Mouse (Mus musculus): ENCODE measurements around the gene Psmb6.
"Not testable (repeated sequence)": the region's sequence is repeated elsewhere in the genome, so short reads cannot be mapped to it uniquely, and the experiment has no call there.

The Psmb6 gene

DNA sequence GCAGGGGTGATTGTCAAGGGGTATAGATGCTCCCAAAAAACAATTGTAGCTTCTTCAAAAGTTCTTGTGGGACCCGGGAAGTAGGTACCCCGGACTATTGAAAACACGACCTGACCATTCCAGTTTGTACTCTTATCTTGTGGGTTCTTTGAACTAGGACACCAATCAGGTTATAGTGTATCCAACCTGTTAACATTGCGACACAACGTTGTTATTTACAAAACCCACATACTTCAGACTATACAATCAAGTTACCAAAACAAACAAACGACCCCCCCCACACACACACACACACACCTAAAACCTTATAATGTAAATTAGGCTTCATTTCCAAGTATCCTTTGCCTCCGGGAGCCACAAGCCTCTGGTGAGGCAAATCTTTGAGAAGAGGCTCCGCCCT is 385 bp upstream of the Psmb6 start:
- no peak for DNase-seq

DNA sequence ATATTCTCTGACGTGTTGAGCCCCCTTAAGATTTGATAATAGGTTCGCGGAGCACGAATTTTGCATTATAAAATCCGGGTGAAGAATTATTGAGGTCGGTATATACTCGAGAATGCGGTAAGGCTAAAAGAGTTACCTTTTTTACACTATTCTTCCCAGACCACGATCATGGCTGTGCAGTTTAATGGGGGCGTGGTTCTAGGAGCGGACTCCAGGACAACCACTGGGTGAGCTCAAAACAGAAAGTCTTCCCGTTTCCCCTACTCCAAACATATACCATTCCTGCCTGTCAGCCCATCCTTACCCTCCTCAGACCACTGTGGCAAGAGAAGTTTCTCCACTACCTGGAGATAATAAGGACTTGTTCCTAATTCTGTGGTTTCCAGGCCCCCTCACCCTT is 559 bp downstream of the Psmb6 start:
- DNase-seq, result no peak

DNA sequence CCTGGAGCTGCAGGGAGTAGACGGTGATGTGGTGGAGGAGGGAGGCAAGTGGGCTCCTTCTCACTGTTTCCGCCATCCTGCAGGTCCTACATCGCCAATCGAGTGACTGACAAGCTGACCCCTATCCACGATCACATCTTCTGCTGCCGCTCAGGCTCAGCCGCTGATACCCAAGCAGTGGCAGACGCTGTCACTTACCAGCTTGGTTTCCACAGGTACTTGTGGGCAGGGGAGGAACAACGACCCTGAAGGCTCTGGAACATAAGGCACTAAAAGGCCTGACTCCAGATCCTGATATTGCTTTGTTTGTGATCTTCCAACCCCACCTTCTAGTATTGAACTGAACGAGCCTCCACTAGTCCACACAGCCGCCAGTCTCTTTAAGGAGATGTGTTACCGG is 1.0 kb downstream of the Psmb6 start:
- no peak for DNase-seq

DNA sequence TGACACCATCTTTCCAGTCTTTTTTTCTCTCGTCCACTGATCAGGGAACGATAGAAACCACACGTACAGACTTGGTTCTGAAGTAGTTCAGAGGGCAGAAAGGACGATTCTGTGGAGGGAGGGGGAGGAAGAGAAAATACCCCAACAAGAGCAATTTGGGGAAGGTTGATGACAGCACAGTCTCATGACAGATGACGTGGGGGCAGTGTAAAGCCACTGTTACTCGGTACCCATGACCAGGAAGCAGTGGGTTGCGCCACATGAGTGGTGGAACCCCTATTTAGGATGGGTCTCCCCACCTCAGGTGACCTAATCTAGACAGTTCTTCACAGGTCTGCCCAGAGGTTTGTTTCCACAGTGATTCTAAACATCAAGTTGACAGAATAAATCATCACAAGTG is 3.4 kb downstream of the Psmb6 start:
- no peak for DNase-seq

DNA sequence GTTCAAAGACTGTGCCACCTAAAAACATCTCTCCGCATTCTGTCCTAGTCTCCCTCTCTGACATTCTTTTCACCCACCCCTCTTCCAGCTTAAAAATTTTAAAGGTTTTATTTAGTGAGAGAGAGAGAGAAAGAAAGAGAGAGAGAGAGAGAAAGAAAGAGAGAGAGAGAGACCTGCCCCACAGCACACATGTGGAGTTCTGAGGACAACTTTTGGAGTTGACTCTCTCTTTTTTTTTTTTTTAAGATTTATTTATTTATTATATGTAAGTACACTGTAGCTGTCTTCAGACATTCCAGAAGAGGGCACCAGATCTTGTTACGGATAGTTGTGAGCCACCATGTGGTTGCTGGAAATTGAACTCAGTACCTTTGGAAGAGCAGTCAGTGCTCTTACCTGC is 5.9 kb downstream of the Psmb6 start:
- not testable (repeated sequence) for DNase-seq

DNA sequence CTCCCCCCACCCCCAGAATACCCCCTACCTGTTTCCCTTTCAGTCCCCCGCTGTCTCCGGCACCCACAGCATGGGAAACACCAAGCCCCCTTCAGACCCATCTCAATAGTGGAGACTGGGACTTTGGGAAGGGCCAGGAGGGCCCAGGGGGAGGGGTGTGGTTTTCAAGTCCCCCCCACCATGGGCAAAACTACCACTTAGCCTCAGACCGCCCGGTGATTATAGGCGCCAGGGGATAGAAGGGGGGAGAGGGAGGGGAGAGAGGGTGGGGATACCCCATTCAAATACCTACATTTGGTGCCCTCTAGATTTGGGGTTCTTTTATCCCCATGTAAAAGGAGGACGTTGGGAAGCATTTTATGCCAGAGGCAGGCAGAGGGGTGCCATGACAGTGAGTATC is 7.7 kb downstream of the Psmb6 start, which contains the start of gene Gm40193:
TSS of gene Gm40193 (minus strand) at position 101 of the 400 bp plus-strand sequence.
- no peak for DNase-seq

DNA sequence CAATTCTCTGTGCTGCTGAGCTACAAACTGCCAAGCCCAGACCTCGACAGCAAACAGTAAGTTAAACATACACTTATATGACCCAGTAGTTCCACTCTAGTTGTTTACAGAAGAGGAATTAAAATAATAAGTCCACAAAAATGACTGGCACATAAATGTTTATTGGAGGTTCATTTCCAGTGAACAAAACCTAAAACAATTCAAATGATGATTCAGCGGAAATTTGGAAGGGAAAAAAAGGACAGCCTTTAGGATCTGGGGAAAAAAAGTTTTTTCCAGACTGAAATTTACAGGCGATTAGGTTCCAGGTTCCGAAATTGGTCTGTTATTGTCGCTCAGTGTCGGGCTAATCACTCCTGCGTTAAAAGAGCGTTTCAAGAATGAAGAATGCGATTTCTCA is 14.3 kb downstream of the Psmb6 start:
- DNase-seq, result no peak

DNA sequence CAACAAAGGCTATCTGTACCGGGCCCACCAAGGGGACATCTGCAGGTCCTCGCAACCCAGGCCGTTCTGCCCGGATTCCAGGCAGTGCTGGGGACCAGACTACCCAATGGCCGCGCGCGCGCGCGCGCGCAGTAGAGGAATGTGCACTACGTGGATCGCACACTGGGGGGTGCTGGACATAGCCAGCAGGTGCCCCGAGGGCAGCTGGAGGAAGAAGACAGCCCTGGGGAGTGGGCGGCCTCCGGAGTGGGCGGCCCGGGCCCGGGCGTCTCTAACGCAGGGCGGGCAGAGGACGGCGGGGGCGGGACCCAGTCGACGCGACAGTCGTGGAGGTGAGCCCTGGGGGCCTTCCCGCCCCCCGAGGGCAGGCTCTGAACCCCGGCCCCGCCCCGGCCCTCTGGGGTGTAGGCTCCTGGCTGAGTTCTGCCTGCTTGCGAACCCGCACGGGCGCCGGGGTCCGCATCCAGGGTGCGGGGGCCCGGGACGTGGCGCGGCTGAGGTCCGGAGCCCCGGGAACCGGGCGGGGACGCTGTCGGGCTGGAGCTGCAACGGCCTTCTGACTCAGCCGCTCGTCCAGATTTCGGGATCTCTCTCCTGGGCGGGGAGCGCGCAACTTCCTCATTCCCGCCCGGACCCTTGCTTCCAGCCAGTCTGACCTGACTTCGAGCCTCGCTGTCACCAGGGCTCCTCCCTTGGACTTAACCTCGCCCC is 14.9 kb downstream of the Psmb6 start, which contains the start of gene Pld2:
TSS of gene Pld2 (plus strand) at position 188 of the 711 bp plus-strand sequence.
- peak; percentile 83 for DNase-seq

DNA sequence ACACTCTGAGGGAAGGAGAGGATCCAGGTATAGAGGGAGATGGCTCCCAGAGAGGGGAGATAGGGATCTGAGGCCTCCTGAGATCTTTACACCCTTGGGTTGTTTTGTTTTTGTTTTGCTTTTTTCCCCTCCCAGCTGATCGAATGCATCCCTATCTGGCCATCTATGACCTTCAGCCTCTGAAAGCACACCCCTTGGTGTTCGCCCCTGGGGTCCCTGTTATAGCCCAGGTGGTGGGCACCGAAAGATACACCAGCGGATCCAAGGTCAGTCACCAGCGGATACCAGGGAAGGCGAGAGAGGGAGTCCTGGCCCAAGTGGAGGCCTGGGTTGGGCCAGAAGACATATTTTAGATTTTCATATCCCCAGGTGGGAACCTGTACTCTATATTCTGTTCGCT is 15.8 kb downstream of the Psmb6 start:
- DNase-seq, result no peak

DNA sequence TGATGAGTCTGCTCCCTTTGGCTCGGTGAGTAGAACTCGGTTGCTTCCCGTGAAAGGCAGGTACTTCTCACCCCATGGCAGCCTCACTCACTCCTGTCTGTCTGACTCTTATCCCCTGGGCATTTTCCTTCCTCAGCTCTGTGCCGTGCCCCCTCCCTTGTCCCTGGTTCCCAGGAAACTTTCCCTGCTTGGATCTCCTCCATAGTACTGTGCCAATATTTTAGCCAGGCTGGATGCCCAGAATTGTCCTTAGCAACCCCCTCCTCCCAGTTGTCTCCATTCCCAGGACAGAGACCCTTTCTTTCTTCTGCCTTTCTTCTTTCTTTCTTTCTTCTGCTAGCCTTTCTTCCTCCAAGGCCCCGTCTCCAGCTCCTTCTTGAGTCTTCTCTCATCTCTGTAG is 16.2 kb downstream of the Psmb6 start:
- DNase-seq, result no peak

DNA sequence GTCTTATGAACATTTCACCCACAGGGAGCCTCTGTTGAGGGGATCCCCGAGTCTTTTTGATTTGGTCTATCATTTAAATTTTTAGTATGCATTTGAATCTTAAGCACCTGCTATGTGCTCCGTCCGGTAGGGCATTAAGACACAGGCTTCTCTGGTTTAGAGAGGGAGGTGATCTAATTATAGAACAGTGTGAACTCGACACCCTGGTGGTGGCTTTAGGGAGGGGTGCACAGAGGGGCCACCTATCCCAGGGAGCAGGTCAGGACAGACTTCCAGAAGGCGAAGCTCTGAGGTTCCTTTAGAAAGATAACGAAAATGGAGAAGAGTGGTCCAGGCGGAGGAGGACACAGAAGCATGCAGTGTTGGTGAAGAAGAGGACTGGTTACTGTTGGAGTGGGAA is 19.3 kb downstream of the Psmb6 start:
- no peak for DNase-seq

DNA sequence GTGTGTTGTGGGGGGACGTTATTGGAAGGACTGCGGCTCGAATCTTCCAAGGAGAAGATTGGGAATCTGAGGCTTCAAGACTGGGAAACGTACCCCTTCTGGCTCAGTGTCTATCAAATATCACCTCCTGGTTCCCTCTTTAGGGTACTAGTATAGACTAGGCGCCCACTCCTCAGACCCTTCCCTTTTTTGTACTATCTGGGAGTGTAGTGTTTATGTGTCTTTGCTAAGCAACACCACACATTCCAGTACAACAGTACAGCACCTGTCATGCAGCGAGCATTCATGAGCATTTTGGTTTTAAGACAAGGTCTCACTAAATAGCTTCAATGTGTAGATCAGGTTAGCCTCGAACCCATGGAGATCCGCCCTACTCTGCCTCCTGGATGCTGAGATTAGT is 26.4 kb downstream of the Psmb6 start:
- DNase-seq, result no peak

DNA sequence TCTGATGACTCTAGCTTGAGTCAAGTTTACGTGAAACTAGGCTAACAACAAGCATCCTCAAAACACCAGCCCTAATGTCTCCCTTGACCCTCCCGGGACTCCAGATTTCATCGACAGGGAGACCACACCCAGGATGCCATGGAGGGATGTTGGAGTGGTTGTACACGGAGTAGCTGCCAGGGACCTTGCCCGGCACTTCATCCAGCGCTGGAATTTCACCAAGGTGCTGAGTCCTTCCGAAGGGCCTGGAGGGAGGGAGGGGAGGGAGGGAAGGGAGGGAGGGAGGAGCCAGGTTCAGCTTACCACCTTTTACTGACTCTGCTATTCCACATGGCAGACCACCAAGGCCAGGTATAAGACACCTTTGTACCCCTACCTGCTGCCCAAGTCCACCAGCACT is 28.8 kb downstream of the Psmb6 start:
- no peak for DNase-seq

DNA sequence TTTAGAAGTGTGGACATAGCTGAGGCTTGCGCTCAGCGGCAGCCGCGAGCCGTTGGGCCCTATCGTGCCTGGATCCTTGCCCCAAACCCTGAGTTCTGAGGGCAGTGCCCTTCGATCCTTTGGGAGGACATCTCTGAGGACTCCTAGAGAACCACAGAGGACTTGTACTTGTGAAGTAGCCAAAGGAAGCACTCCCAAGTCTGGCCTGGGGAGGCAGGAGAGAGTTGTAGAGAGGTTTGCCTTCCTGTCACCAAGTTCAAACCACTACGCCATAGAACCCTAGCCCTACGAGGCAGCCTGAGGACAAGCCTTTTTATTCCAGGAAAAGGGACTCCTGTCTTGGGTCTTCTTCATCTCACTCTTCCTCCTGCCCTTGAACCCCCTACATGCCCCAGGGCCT is 32.4 kb downstream of the Psmb6 start:
- no peak for DNase-seq

DNA sequence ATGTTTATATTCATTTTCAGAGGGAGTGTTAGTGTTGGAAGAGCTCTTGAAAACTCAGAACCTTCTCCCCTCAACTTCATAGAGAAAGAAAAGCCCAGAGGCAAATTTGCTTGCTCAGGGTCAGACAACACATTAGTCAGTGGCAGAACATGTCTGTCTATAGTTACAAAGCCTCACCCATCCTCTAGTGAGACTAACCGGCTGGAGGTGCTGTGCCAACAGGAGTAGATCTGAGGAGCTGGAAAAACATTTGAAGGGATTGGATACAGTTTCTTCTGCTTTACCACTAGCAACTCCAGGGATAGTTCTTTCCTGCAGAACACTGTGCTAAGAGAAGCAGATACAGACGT is 36.7 kb downstream of the Psmb6 start:
- DNase-seq, result no peak

DNA sequence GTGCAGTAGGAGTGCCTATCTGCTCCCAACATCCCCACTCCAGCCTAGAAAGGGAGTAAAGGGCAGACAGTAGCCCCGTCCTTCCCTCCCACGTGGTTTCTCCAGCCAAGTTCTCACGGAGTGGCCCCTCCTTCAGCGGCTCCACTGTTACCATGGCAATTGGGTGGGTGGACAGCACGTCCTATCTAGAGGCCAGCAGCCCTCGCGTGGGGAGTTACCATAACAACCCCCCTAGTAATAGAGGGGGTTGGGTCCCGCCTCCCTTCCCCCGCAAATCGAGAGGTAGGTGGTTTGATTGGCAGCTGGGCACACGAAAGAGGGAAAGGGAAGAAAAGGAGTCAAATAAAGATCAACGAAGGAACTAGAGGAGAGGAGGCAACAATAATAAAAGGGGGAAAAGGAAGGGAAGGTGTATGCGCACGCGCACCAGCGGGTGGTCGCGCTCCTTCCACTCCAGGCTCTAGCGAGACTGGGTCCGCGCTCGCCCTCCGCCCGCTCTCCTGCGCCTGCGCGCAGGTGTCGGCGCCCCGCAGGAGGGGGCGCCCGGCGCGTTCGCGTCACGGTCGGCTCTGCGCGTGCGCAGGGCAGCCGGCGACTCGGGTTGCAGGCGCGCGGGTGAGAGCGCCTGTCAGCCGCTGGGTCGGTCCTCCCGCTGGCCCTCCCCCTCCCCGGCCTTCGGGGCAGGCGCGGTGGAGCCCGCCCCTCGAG is 37.3 kb downstream of the Psmb6 start, which contains the start of gene Mink1:
TSS of gene Mink1 (plus strand) at position 595 of the 708 bp plus-strand sequence.
- DNase-seq, result peak; percentile 92

DNA sequence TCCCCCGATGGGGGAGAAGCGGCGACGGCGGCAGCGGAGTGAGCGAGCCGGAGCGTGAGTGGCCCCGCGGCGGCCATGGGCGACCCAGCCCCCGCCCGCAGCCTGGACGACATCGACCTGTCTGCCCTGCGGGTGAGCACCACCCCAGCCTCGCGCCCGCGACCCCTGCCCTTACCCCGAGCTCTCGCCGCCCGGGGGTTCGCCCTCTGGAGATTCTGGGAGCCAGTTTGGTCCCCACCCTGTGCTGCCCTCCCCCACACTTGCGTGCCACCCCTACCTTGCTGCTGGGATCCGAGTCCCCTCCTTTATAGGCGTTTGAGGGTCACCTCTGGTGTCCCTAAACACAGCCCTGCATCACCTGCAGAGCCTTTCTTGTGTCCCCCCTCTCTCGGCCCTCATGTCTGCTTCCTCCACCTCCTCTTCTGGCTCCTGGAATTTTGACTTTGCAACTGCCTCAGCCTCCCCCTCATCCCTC is 37.9 kb downstream of the Psmb6 start:
- no peak for DNase-seq

DNA sequence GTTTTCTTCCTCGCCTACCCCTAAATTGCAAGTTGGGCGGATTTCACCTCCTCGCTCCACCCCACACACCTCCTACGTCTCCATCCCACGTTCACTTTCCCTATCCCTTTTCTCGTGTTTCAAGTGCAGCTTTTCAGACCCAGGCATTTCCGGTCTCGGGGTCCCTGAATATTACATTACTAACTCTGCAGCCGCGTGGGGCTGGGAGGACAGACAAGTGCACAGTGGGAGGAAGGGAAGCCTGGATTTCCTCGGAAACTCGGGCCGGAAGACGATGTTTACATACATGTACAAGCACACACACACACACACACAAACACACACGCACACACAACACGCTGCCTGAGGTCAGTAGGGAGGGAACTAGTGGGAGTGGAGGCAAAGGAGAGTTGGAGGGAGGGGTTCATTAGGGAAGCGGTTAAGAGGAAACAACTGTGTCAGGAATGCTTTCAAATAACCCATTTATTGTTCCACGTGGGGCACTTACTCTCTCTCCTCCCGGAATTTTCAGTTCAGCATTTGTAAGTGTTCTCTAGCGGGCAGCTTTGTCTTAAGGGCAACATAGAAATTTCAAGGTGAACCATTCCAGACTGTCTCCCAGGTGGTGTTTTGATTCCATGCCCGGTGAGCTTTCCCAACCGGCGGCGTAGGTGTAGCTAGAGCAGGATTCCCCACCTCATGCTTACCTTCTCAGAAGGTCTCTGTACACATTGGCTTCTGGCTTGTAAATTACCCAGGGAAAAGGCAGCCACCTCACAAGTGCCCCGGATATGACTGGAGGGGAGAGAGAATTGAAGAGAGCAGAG is 38.5 kb downstream of the Psmb6 start:
- peak; percentile 54 for DNase-seq

DNA sequence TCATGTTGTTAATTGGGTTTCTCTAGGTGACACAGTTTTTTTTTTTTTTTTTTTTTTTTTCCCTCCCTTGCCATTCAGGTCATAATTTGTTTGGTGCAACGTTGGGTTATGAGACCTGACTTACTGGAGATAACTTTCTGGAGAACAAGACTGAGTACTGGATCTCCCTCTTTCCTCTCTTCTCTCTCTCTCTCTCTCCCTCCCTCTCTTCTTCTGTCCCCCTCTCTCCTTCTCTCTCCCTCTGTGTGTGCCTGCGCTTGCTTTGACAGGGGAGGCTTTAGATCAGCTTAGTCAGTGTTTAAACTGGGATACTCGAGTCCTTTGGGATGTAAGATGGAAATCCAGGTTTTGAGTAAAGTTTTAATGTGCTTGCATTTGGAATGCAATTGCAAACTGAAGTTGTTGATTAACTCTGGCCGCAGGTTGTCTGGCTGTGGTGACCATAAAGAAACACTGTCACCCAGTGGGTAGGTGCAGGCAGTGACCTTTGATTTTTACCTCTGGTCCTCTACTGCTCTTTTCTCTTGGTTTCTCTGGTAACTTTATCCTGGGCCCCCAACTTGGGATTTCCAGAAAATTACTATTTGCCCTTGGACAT is 39.2 kb downstream of the Psmb6 start:
- DNase-seq, result no peak

DNA sequence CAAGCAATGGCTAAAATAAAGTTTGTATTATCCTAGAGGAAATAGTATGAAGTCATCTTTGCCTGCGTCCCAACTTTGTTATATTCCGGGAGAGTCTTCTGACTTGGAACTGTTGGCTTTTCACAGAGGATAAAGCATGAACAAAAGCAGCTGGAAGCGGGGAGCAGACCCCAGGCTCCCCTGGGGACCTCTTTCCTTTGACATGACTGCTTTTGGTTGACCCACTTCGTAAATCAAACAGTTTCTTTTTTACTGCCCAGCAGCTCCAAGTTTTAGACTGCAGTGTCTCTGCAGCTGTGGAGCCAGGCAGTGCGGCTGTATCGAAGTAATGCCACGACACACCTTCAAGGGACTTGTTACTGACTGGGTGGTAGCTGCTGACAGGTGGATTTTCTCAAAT is 41.4 kb downstream of the Psmb6 start:
- no peak for DNase-seq

DNA sequence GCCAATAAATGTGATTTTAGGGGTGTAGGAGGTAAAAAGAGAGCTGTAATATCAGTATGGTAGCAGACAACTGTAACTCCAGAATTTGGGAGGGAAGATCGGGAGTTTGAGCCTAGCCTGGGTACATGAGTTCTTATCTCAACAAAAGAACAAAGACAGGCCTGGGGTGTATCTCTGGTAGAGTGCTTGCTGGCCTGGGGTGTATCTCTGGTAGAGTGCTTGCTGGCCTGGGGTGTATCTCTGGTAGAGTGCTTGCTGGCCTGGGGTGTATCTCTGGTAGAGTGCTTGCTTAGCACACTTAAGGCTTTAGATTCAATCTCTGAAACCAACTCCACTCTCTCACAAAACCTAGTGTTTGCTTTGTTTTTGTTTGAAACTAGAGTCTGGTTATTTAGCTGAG is 45.4 kb downstream of the Psmb6 start:
- DNase-seq, result not testable (repeated sequence)

DNA sequence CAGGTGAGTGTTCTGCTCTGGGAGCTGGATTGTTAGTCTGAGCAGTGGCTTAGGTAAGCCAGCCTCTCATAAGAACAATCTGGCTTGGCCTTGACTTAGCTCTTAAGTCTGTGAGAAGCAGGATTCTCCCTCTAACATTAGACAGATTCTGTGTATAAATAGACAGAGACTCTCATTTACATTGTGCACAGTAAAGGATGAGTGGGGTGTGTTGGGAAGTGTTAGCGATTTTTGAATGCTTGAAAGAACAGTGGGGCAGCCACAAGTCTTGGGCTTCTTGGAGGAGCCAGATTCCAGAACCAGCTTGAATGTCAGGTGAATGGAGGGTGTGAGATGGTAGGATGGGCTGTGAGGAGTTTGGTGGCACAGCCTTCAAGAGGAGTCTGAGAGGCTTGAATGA is 46.5 kb downstream of the Psmb6 start:
- DNase-seq, result no peak

DNA sequence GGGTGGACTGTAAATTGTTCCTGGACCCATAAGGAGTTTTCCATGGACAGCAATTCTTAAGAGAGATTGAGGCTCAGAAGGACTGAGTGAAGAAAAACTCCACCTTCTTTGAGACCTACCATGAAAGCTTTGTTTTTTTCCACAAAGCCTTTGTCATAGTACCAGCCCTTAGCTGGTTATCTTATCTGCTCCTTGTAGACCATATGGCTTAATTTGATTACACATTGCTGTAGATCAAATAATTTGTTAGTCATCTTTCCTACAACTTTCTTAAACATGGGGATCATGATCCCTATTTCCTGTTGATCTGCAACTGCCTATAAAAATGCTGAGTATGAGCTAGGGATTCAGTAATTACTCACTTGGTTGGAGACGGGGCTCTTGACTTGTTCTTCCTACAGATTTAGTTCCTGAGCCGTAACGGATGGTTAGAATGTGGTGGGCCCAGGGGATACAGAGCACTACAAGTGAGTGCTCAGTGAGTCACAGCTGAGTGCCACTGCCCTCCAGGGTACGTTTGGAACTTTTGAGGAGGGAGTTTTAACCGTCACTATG is 47.3 kb downstream of the Psmb6 start:
- DNase-seq, result no peak
